Comparison of ENCODE assay signal across 31 mouse cellular contexts in genomic region chrX:106593914-106594313, GRCm38 (mm10). TPM values are rescaled to one million over a fixed set of nuclear protein-coding genes. Genes with fewer than 3 reads are reported as not detected.
"Had no signal": no experiment of that assay in that cellular context is flagged by ENCODE, and none has a peak within 500 bp of the region (broad histone marks: within the 10 kb centered on the region; RNA-seq: fewer than 3 reads in every experiment).

No protein-coding gene starts in this region.

- H3K27ac ChIP-seq: embryonic facial prominence, embryonic 10.5 days; embryonic facial prominence, embryonic 12.5 days; embryonic facial prominence, embryonic 13.5 days; embryonic facial prominence, embryonic 15.5 days; forebrain, embryonic 10.5 days; forebrain, embryonic 12.5 days; forebrain, embryonic 13.5 days; forebrain, embryonic 15.5 days; gastrocnemius, adult 2 months; heart, adult 2 months; heart, embryonic 10.5 days had no signal

- H3K9me3 ChIP-seq: embryonic facial prominence, embryonic 10.5 days; embryonic facial prominence, embryonic 12.5 days; embryonic facial prominence, embryonic 13.5 days; embryonic facial prominence, embryonic 15.5 days; forebrain, embryonic 10.5 days; forebrain, embryonic 12.5 days; forebrain, embryonic 13.5 days; forebrain, embryonic 15.5 days; heart, embryonic 10.5 days had no signal

- H3K4me3 ChIP-seq: embryonic facial prominence, embryonic 10.5 days; embryonic facial prominence, embryonic 12.5 days; embryonic facial prominence, embryonic 13.5 days; embryonic facial prominence, embryonic 15.5 days; erythroblast, embryonic 14.5 days; forebrain, embryonic 10.5 days; forebrain, embryonic 12.5 days; forebrain, embryonic 13.5 days; forebrain, embryonic 15.5 days; gastrocnemius, adult 2 months; heart, adult 2 months; heart, embryonic 10.5 days had no signal

- H3K4me1 ChIP-seq: embryonic facial prominence, embryonic 10.5 days; embryonic facial prominence, embryonic 12.5 days; embryonic facial prominence, embryonic 13.5 days; embryonic facial prominence, embryonic 15.5 days; forebrain, embryonic 10.5 days; forebrain, embryonic 12.5 days; forebrain, embryonic 13.5 days; forebrain, embryonic 15.5 days; heart, embryonic 10.5 days had no signal

- H3K36me3 ChIP-seq: embryonic facial prominence, embryonic 10.5 days; embryonic facial prominence, embryonic 12.5 days; embryonic facial prominence, embryonic 13.5 days; embryonic facial prominence, embryonic 15.5 days; forebrain, embryonic 10.5 days; forebrain, embryonic 12.5 days; forebrain, embryonic 15.5 days; heart, embryonic 10.5 days had no signal

- H3K27me3 ChIP-seq: embryonic facial prominence, embryonic 12.5 days; embryonic facial prominence, embryonic 15.5 days; forebrain, embryonic 13.5 days; forebrain, embryonic 15.5 days had no signal

- DNase-seq: cerebellum, adult 9-10 months; cerebellum, adult 9-11 months; cerebellum, postnatal 10 days; cerebellum, postnatal 14 days; cerebellum, postnatal 25 days; cerebellum, postnatal 36 days; embryo, embryonic 11 days; forebrain, postnatal 0 days; gastrocnemius, adult 2 months; gastrocnemius, postnatal 10 days; gastrocnemius, postnatal 14 days; gastrocnemius, postnatal 25 days; gastrocnemius, postnatal 36 days; heart, adult 11 months; heart, adult 18-20 months; heart, adult 2 months had no signal

- H3K9ac ChIP-seq: embryonic facial prominence, embryonic 12.5 days; embryonic facial prominence, embryonic 13.5 days; embryonic facial prominence, embryonic 15.5 days; forebrain, embryonic 12.5 days; forebrain, embryonic 13.5 days; forebrain, embryonic 15.5 days; forebrain, postnatal 0 days had no signal

RNA-seq across cellular contexts. Expression of gene Cysltr1, which starts 9.6 kb away (rescaled TPM):
- polyA plus RNA-seq: erythroblast, embryonic 14.5 days had no signal

RNA-seq across cellular contexts. Expression of gene Gm5127, which starts 10.9 kb away (rescaled TPM):
- total RNA-seq: common myeloid progenitor, adult 5-6 weeks; forebrain, postnatal 0 days; gastrocnemius, adult 2 months; gastrocnemius, adult 8-10 months; gastrocnemius, postnatal 10 days; gastrocnemius, postnatal 14 days; gastrocnemius, postnatal 25 days; gastrocnemius, postnatal 36 days; granulocyte monocyte progenitor cell, adult 5-6 weeks; heart, adult 18-20 months; heart, adult 2 months; heart, adult 8-10 months had no signal
- polyA plus RNA-seq: embryonic facial prominence, embryonic 13.5 days; erythroblast, embryonic 14.5 days; forebrain, embryonic 13.5 days; gonadal fat pad, adult 2 months; heart, adult 2 months had no signal
